Mouse (Mus musculus) CH12.LX (cell line): Measurements from ENCODE around the gene Scg5. TPM values are rescaled to one million over a fixed set of nuclear protein-coding genes. Genes with fewer than 3 reads are reported as not detected.

Source experiments
- DNase-seq: peaks from one replicate; pipeline ENCODE4 v3.0.0-alpha.2; 2013; ENCODE audit errors: extremely low read depth
- H3K27ac ChIP-seq: 2 replicates; pipeline ENCODE4 v1.5.1; 2012; ENCODE audit warnings: low read depth, mild to moderate bottlenecking, control low read depth, moderate library complexity; ENCODE audit not compliant: insufficient read depth
- H3K27me3 ChIP-seq: replicated peaks from 2 replicates; pipeline ENCODE3; 2012; ENCODE audit warnings: inconsistent platforms
- H3K36me3 ChIP-seq, 2 experiments: replicated peaks in 1 of 2; 2 replicates each; pipeline versions ENCODE3 to v1.6.1; 2012; ENCODE audit warnings: inconsistent platforms in 1 of 2, low read length in 1 of 2, mild to moderate bottlenecking in 1 of 2, mixed read lengths in 1 of 2, moderate library complexity in 1 of 2; ENCODE audit not compliant: control insufficient read depth in 1 of 2, insufficient read depth in 1 of 2
- H3K4me1 ChIP-seq, 2 experiments: 2 replicates each; pipeline ENCODE4 v1.6.1; 2012; ENCODE audit warnings: inconsistent platforms in 1 of 2, moderate library complexity in 1 of 2; ENCODE audit not compliant: insufficient read depth in 2 of 2, control insufficient read depth in 1 of 2
- H3K4me2 ChIP-seq: 2 replicates; pipeline ENCODE4 v1.6.1; 2012; ENCODE audit warnings: low read depth, mild to moderate bottlenecking, control low read depth; ENCODE audit not compliant: poor library complexity, insufficient read depth, severe bottlenecking
- H3K4me3 ChIP-seq, 3 experiments: fragments of 150-350 bp in 1 of 3; sonication (generic) in 1 of 3; replicated peaks in 1 of 3; 2 replicates each; pipeline versions ENCODE3 to v1.5.1; 2011 to 2012; ENCODE audit warnings: low read depth in 2 of 3, low read length in 2 of 3, mild to moderate bottlenecking in 2 of 3, moderate library complexity in 2 of 3, control low read depth in 1 of 3, improper control_type of control experiment in 1 of 3, inconsistent platforms in 1 of 3, mixed read lengths in 1 of 3; ENCODE audit not compliant: poor library complexity in 1 of 3
- H3K79me2 ChIP-seq: replicated peaks from 2 replicates; pipeline ENCODE4 v1.6.1; 2012; ENCODE audit warnings: mild to moderate bottlenecking, moderate library complexity; ENCODE audit not compliant: control insufficient read depth, poor library complexity, insufficient read depth, severe bottlenecking; ENCODE audit errors: extremely low read depth
- H3K9ac ChIP-seq: 2 replicates; pipeline ENCODE4 v1.6.1; 2012; ENCODE audit warnings: low read depth, mild to moderate bottlenecking, control low read depth, moderate library complexity; ENCODE audit not compliant: insufficient read depth
- H3K9me3 ChIP-seq: replicated peaks from 2 replicates; pipeline ENCODE3; 2012; ENCODE audit warnings: low read length, inconsistent platforms, mixed read lengths
- BHLHE40 ChIP-seq: IDR thresholded peaks from 2 replicates; pipeline ENCODE4 v1.6.1; 2011; ENCODE audit warnings: mild to moderate bottlenecking, low read depth, low read length, improper control_type of control experiment
- CHD2 ChIP-seq: IDR thresholded peaks from 2 replicates; pipeline ENCODE4 v1.6.1; 2011; ENCODE audit warnings: low read length, improper control_type of control experiment
- CTCF ChIP-seq, 2 experiments: IDR thresholded peaks in 1 of 2; conservative IDR thresholded peaks in 1 of 2; 2 replicates each; pipeline ENCODE4 v1.5.1; 2011 to 2012; ENCODE audit warnings: low read depth in 2 of 2, low read length in 2 of 2, improper control_type of control experiment in 1 of 2, inconsistent platforms in 1 of 2, mild to moderate bottlenecking in 1 of 2, moderate library complexity in 1 of 2
- ETS1 ChIP-seq: conservative IDR thresholded peaks from 2 replicates; pipeline ENCODE4 v1.6.1; 2012; ENCODE audit warnings: low read depth, mild to moderate bottlenecking, inconsistent platforms, low read length, improper control_type of control experiment, moderate library complexity
- IRF4 ChIP-seq: IDR thresholded peaks from 2 replicates; pipeline ENCODE4 v1.6.1; 2014; ENCODE audit warnings: low read depth, mild to moderate bottlenecking, inconsistent platforms, low read length, improper control_type of control experiment
- JUND ChIP-seq: conservative IDR thresholded peaks from 2 replicates; pipeline ENCODE4 v1.6.1; 2011; ENCODE audit warnings: low read depth, low read length, improper control_type of control experiment
- KAT2A ChIP-seq: IDR thresholded peaks from 2 replicates; pipeline ENCODE4 v1.6.1; 2012; ENCODE audit warnings: low read length, improper control_type of control experiment, inconsistent platforms; ENCODE audit not compliant: insufficient replicate concordance
- MAZ ChIP-seq: IDR thresholded peaks from 2 replicates; pipeline ENCODE4 v1.6.1; 2012; ENCODE audit warnings: low read depth, mild to moderate bottlenecking, inconsistent platforms, low read length, improper control_type of control experiment, moderate library complexity
- MEF2A ChIP-seq: IDR thresholded peaks from 2 replicates; pipeline ENCODE4 v1.6.1; 2014; ENCODE audit warnings: low read depth, mild to moderate bottlenecking, inconsistent platforms, low read length, improper control_type of control experiment, borderline replicate concordance
- NRF1 ChIP-seq: IDR thresholded peaks from 2 replicates; pipeline ENCODE4 v1.6.1; 2014; ENCODE audit warnings: low read depth, mild to moderate bottlenecking, inconsistent platforms, low read length, improper control_type of control experiment, moderate library complexity
- PAX5 ChIP-seq: IDR thresholded peaks from 2 replicates; pipeline ENCODE4 v1.6.1; 2012; ENCODE audit warnings: low read length, inconsistent platforms, mixed read lengths
- POLR2A ChIP-seq: IDR thresholded peaks from 2 replicates; pipeline ENCODE4 v1.6.1; 2011; ENCODE audit warnings: low read depth, mild to moderate bottlenecking, improper control_type of control experiment, low read length
- RCOR1 ChIP-seq: conservative IDR thresholded peaks from 2 replicates; pipeline ENCODE4 v1.6.1; 2012; ENCODE audit warnings: low read depth, mild to moderate bottlenecking, inconsistent platforms, low read length, improper control_type of control experiment
- TBP ChIP-seq: conservative IDR thresholded peaks from 2 replicates; pipeline ENCODE4 v1.6.1; 2011; ENCODE audit warnings: low read depth, low read length, improper control_type of control experiment
- USF1 ChIP-seq: IDR thresholded peaks from 2 replicates; pipeline ENCODE4 v1.6.1; 2014; ENCODE audit warnings: low read depth, mild to moderate bottlenecking, inconsistent platforms, low read length, improper control_type of control experiment
- ZC3H11A ChIP-seq: IDR thresholded peaks from 2 replicates; pipeline ENCODE4 v1.6.1; 2012; ENCODE audit warnings: low read depth, mild to moderate bottlenecking, inconsistent platforms, low read length, improper control_type of control experiment
- ZMIZ1 ChIP-seq: IDR thresholded peaks from 2 replicates; pipeline ENCODE4 v1.6.1; 2012; ENCODE audit warnings: low read depth, mild to moderate bottlenecking, inconsistent platforms, low read length, improper control_type of control experiment
- ZNF384 ChIP-seq: IDR thresholded peaks from 2 replicates; pipeline ENCODE4 v1.6.1; 2012; ENCODE audit warnings: low read depth, low read length, improper control_type of control experiment, inconsistent platforms
- dilution Hi-C: fragments of 300-500 bp; cut with MboI; formaldehyde crosslinking; loops from 2 replicates; pipeline ENCODE4 v1.14.3; 2020; ENCODE audit warnings: low sequenced_read_pairs; ENCODE audit not compliant: extremely low pct_unique_long_range_greater_than_20kb, extremely low pct_ligation_motif_present
- in situ Hi-C: fragments of 300-500 bp; cut with MboI; formaldehyde crosslinking; loops from 3 replicates; pipeline ENCODE4 v1.14.3; 2019; ENCODE audit warnings: low sequenced_read_pairs, low pct_ligation_motif_present, low pct_unique_long_range_greater_than_20kb, mixed read lengths
- polyA plus RNA-seq: library from polyadenylated mRNA; unstranded; fragments of >175 nt; gene quantifications from 2 replicates; pipeline ENCODE4 v1.2.1, GENCODE M21; 2012; ENCODE audit warnings: low read depth; ENCODE audit not compliant: insufficient read length
- total RNA-seq, 2 experiments: library from RNA; depleted of rRNA; stranded (reverse); fragments of 300-350 nt in 1 of 2; fragments of >200 nt in 1 of 2; gene quantifications; 2 replicates each; pipeline ENCODE4 v1.2.3; 2012 to 2014

The Scg5 gene
- total and polyA plus RNA-seq, 3 experiments: not detected

DNA sequence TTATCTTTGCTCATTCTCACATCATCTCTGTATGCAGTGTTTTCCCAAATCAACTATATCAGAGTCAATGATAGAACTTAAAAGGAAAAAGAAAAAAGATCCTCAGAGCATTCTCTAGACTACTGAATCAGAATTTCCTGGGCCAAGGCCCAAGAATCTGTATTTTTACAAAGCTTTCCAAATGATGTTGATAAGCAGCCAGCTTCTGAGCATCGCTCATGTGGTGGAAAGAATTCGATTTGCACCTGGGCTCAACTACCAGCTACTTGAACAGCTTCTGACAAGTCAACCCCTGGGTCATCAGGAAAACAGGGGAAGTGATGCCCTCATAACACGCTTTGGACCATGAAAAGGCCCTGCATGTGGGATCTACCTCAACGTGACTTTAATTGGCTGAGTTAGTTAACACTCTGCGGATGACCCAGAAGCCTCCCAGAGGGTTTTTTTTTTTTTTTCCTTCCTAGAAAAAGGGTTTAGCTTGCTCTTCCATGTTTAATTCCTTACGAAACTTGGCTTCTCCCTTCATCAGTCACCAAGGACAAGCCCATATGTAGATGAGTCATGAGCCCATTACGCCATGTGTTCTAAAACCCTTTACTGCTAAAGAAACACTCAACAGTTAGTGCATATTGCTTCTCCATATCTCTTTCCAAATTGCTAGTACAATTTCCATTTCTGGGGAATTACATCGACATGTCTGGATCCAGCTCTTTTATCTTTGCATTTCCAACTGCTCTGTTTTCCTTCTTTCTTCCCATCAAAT, 60.2 kb downstream of the Scg5 start:
- no peak for DNase-seq
- H3K79me2 ChIP-seq: no peaks in the 10 kb centered on the region
- peaks cover 2% of the 10 kb centered on the region for H3K9me3 ChIP-seq
- no peak overlapping the region for H3K4me3 ChIP-seq
- no peaks in the 10 kb centered on the region for H3K27me3 ChIP-seq
- H3K4me1 ChIP-seq: no peaks in the 10 kb centered on the region
- TF ChIP-seq ZC3H11A (no peak), JUND (no peak), ETS1 (no peak), CHD2 (no peak), POLR2A (no peak), PAX5 (no peak), USF1 (no peak), MEF2A (no peak), TBP (no peak), CTCF (conservative IDR thresholded peaks at IDR 0.05 in 1 of 2, IDR thresholded peaks at IDR 0.05 in 1 of 2; ENCODE audit: low read depth in 2 of 2, low read length in 2 of 2) (no peak), NRF1 (no peak), KAT2A (no peak), IRF4 (no peak)
- in situ Hi-C loops: no loop called here
- H3K4me2 ChIP-seq: no peak overlapping the region
- no peak overlapping the region for H3K27ac ChIP-seq
- no peaks in the 10 kb centered on the region for H3K36me3 ChIP-seq
- dilution Hi-C loops: no loop called here
- no peak overlapping the region for H3K9ac ChIP-seq

DNA sequence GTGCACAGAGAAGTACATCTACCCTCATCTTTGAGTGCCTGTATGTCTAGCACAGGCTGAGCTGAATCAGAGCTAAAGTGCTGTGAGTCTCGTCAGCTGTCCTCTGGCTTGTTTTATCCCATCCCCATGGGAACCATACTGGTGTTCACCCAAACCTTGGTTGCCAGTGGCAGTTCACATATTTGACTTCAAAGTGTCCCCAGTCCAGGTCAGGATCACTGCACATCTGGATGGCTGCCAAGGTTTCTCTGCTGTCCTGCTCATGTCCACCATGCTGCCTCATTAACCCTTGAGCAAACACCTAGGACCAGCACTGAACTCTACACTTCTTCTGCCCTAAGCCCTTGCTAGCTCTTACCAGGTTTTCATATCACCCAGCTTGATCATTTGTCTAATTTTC, 63.0 kb downstream of the Scg5 start:
- DNase-seq: no peak
- Histone ChIP-seq H3K79me2 (no peaks in the 10 kb centered on the region), H3K9me3 (peaks cover 2% of the 10 kb centered on the region), H3K9ac (no peak overlapping the region), H3K27ac (no peak overlapping the region)
- dilution Hi-C loops: no loop called here
- in situ Hi-C loops: no loop called here
- TF ChIP-seq ZNF384 (no peak), NRF1 (no peak), CHD2 (no peak), BHLHE40 (no peak), ETS1 (no peak), ZMIZ1 (no peak), KAT2A (no peak), POLR2A (no peak), MEF2A (no peak), RCOR1 (no peak), MAZ (no peak), IRF4 (no peak)
- TF ChIP-seq, all 38 proteins: peak for 0
- H3K4me1 ChIP-seq: no peaks in the 10 kb centered on the region
- no peak overlapping the region for H3K4me2 ChIP-seq
- no peaks in the 10 kb centered on the region for H3K36me3 ChIP-seq
- no peaks in the 10 kb centered on the region for H3K27me3 ChIP-seq
- no peak overlapping the region for H3K4me3 ChIP-seq
